Mouse (Mus musculus) embryonic facial prominence, embryonic 13.5 days (tissue): ENCODE data around the gene Rac1. TPM values are rescaled to one million over a fixed set of nuclear protein-coding genes. Genes with fewer than 3 reads are reported as not detected.
A peak's percentile ranks its signal among the peaks of the same experiment; 100 is the strongest.

Source experiments
- ATAC-seq: fragments of 200-750 bp; cut with Nextera tagmentation; 2 replicates; pipeline ENCODE4 v1.8.0; 2017; ENCODE audit warnings: low read depth; ENCODE audit not compliant: insufficient number of reproducible peaks, insufficient read depth, low FRiP score, low TSS enrichment
- H3K27ac ChIP-seq: fragments of 300-500 bp; sonication (generic); 2 replicates; pipeline ENCODE4 v1.5.1; 2015; ENCODE audit warnings: moderate library complexity, mild to moderate bottlenecking, inconsistent platforms
- H3K27me3 ChIP-seq: fragments of 300-500 bp; sonication (generic); 2 replicates; pipeline ENCODE4 v1.6.1; 2015; ENCODE audit warnings: mild to moderate bottlenecking, inconsistent platforms
- H3K36me3 ChIP-seq: fragments of 300-500 bp; sonication (generic); 2 replicates; pipeline ENCODE4 v1.6.1; 2015; ENCODE audit warnings: mild to moderate bottlenecking, inconsistent platforms
- H3K4me1 ChIP-seq: fragments of 300-500 bp; sonication (generic); 2 replicates; pipeline ENCODE4 v1.6.1; 2015; ENCODE audit warnings: inconsistent platforms
- H3K4me2 ChIP-seq: fragments of 300-500 bp; sonication (generic); 2 replicates; pipeline ENCODE4 v1.6.1; 2015; ENCODE audit warnings: moderate library complexity, mild to moderate bottlenecking, inconsistent platforms
- H3K4me3 ChIP-seq: fragments of 300-500 bp; sonication (generic); 2 replicates; pipeline ENCODE4 v1.5.1; 2015; ENCODE audit warnings: mild to moderate bottlenecking, inconsistent platforms
- H3K9ac ChIP-seq: fragments of 300-500 bp; sonication (generic); 2 replicates; pipeline ENCODE4 v1.6.1; 2015; ENCODE audit warnings: mild to moderate bottlenecking, inconsistent platforms
- H3K9me3 ChIP-seq: fragments of 300-500 bp; sonication (generic); 2 replicates; pipeline ENCODE4 v1.6.1; 2016; ENCODE audit warnings: inconsistent platforms
- WGBS: fragments of 180-500 bp; shearing (Covaris S2); methylation state at CpG from one replicate; pipeline ENCODE4 v1.1.7; 2015; ENCODE audit warnings: mixed read lengths; 5-methylcytosine and 5-hydroxymethylcytosine counted together
- polyA plus RNA-seq: library from polyadenylated mRNA; unstranded; fragments of >200 nt; fragmentation: Nextera tagmentation; extraction: Ambion mirVana; gene quantifications from 2 replicates; pipeline ENCODE4 v1.2.1, GENCODE M21; 2015

Gene Rac1
- polyA plus RNA-seq, 1 experiment from 2014 or later: 458 TPM

GRCm38 (mm10) chr5:143469628-143470027 lies 58.2 kb downstream of the Rac1 start:
- ATAC-seq: no peak
- H3K9me3 ChIP-seq: no peaks in the 10 kb centered on the region
- 95% methylated on average over 8 of the region's 8 CpGs for WGBS
- H3K9ac ChIP-seq: no peak overlapping the region
- H3K27me3 ChIP-seq: 0 out of 2 replicates have a peak, but pooled peaks cover 3% of the 10 kb centered on the region
- peaks cover 10% of the 10 kb centered on the region; the same call in 1 of the 2 replicates for H3K4me1 ChIP-seq
- H3K27ac ChIP-seq: no peak overlapping the region
- peaks cover 48% of the 10 kb centered on the region for H3K36me3 ChIP-seq
- no peak overlapping the region for H3K4me3 ChIP-seq
- no peak overlapping the region for H3K4me2 ChIP-seq

- WGBS: 89% methylated on average over 6 of the region's 6 CpGs
- H3K4me2 ChIP-seq: no peak overlapping the region
- H3K9ac ChIP-seq: no peak overlapping the region
- H3K27me3 ChIP-seq: 0 out of 2 replicates have a peak, but pooled peaks cover 3% of the 10 kb centered on the region
- no peak for ATAC-seq
- H3K36me3 ChIP-seq: peaks cover 31% of the 10 kb centered on the region
- no peak overlapping the region for H3K27ac ChIP-seq
- H3K4me1 ChIP-seq: peaks cover 16% of the 10 kb centered on the region; the same call in 1 of the 2 replicates
- H3K4me3 ChIP-seq: no peak overlapping the region
- H3K9me3 ChIP-seq: no peaks in the 10 kb centered on the region
These were observed 59.9 kb downstream of the Rac1 start for GRCm38 (mm10) chr5:143467931-143468330.

- Histone ChIP-seq H3K9me3 (no peaks in the 10 kb centered on the region), H3K36me3 (peaks cover 30% of the 10 kb centered on the region), H3K27ac (no peak overlapping the region), H3K27me3 (0 out of 2 replicates have a peak, but pooled peaks cover 3% of the 10 kb centered on the region), H3K4me1 (peaks cover 16% of the 10 kb centered on the region; the same call in 1 of the 2 replicates), H3K9ac (peak overlapping the region; percentile 21; the same call in 1 of the 2 replicates), H3K4me2 (no peak overlapping the region), H3K4me3 (no peak overlapping the region)
- WGBS: 89% methylated on average over 23 of the region's 23 CpGs
- no peak for ATAC-seq
These were observed 60.8 kb downstream of the Rac1 start for GRCm38 (mm10) chr5:143466891-143467669.

- no peak for ATAC-seq
- peak overlapping the region; percentile 91 for H3K4me2 ChIP-seq
- H3K4me1 ChIP-seq: peaks cover 16% of the 10 kb centered on the region; the same call in 1 of the 2 replicates
- peak overlapping the region; percentile 73 for H3K4me3 ChIP-seq
- no peak overlapping the region for H3K27ac ChIP-seq
- peak overlapping the region; percentile 78 for H3K9ac ChIP-seq
- H3K27me3 ChIP-seq: 0 out of 2 replicates have a peak, but pooled peaks cover 3% of the 10 kb centered on the region
- H3K9me3 ChIP-seq: no peaks in the 10 kb centered on the region
- peaks cover 28% of the 10 kb centered on the region for H3K36me3 ChIP-seq
- WGBS: 32% methylated on average over 23 of the region's 23 CpGs
These were observed 62.4 kb downstream of the Rac1 start for GRCm38 (mm10) chr5:143465156-143466085.

- Histone ChIP-seq H3K4me1 (peaks cover 16% of the 10 kb centered on the region; the same call in 1 of the 2 replicates), H3K9ac (peak overlapping the region; percentile 78), H3K27me3 (0 out of 2 replicates have a peak, but pooled peaks cover 3% of the 10 kb centered on the region), H3K36me3 (peaks cover 22% of the 10 kb centered on the region), H3K9me3 (no peaks in the 10 kb centered on the region), H3K4me3 (peak overlapping the region; percentile 73), H3K4me2 (peak overlapping the region; percentile 91), H3K27ac (no peak overlapping the region)
- under 1% methylated on average over 20 of the region's 20 CpGs for WGBS
- ATAC-seq: no peak
These were observed 63.1 kb downstream of the Rac1 start for GRCm38 (mm10) chr5:143464757-143465118.

GRCm38 (mm10) chr5:143464100-143464756 lies 63.6 kb downstream of the Rac1 start, which contains the start of gene Daglb:
Gene Daglb (plus strand): TSS chr5:143464584.
- H3K4me1 ChIP-seq: peaks cover 16% of the 10 kb centered on the region; the same call in 1 of the 2 replicates
- H3K4me2 ChIP-seq: peak within 1 kb of the TSS; percentile 91
- peaks cover 16% of the 10 kb centered on the region for H3K36me3 ChIP-seq
- peak within 1 kb of the TSS; percentile 23; the same call in 1 of the 2 replicates for H3K27ac ChIP-seq
- peak; percentile 91 for ATAC-seq
- no peaks in the 10 kb centered on the region for H3K9me3 ChIP-seq
- under 1% methylated on average over 43 of the region's 43 CpGs for WGBS
- H3K4me3 ChIP-seq: peak within 1 kb of the TSS; percentile 73
- H3K9ac ChIP-seq: peak within 1 kb of the TSS; percentile 78
- H3K27me3 ChIP-seq: 0 out of 2 replicates have a peak, but pooled peaks cover 3% of the 10 kb centered on the region

- 72% methylated on average over 11 of the region's 11 CpGs for WGBS
- H3K27ac ChIP-seq: no peak overlapping the region
- H3K4me2 ChIP-seq: peak overlapping the region; percentile 91
- peaks cover 16% of the 10 kb centered on the region; the same call in 1 of the 2 replicates for H3K4me1 ChIP-seq
- H3K9me3 ChIP-seq: no peaks in the 10 kb centered on the region
- peak overlapping the region; percentile 78 for H3K9ac ChIP-seq
- no peak for ATAC-seq
- peaks cover 16% of the 10 kb centered on the region for H3K36me3 ChIP-seq
- 0 out of 2 replicates have a peak, but pooled peaks cover 3% of the 10 kb centered on the region for H3K27me3 ChIP-seq
- H3K4me3 ChIP-seq: peak overlapping the region; percentile 73
These were observed 64.2 kb downstream of the Rac1 start for GRCm38 (mm10) chr5:143463671-143464070.

Other genes with a start within 250 kb of the Rac1 start
- gene Zfp853, start 234.4 kb downstream of the Rac1 start, polyA plus RNA-seq: 0.32 and 0.34 TPM in 2 replicates
- gene E130309D02Rik, start 212.7 kb downstream of the Rac1 start, polyA plus RNA-seq: 35.6 and 39.9 TPM in 2 replicates
- gene Zdhhc4, start 198.8 kb downstream of the Rac1 start, polyA plus RNA-seq: 79.9 and 84.5 TPM in 2 replicates
- 0.52 and 1.1 TPM in 2 replicates for gene Grid2ip, start 170.7 kb downstream of the Rac1 start, polyA plus RNA-seq
- 355 and 381 TPM in 2 replicates for gene Kdelr2, start 124.2 kb downstream of the Rac1 start, polyA plus RNA-seq
- 9.7 and 12.4 TPM in 2 replicates for gene Daglb, start 63.5 kb downstream of the Rac1 start, polyA plus RNA-seq
- gene Cyth3, start 94.4 kb upstream of the Rac1 start, polyA plus RNA-seq: 48.4 and 51.3 TPM in 2 replicates
- gene Usp42, start 204.2 kb upstream of the Rac1 start, polyA plus RNA-seq: 24.2 and 27.2 TPM in 2 replicates